Mouse (Mus musculus) ZHBTc4 (cell line): ENCODE measurements around the gene Rassf8.

Experiments used
- DNase-seq: peaks from one replicate; pipeline ENCODE4 v3.0.0-alpha.2; 2011; ENCODE audit warnings: low read depth, low spot score

Rassf8 gene

GRCm38 (mm10) chr6:145746132-145746849 is at the start of gene Rassf8:
TSS of gene Rassf8 (plus strand) at chr6:145746748.
- DNase-seq = peak; percentile 97

GRCm38 (mm10) chr6:145701021-145701540 is 45.5 kb upstream of the Rassf8 start:
- peak; percentile 25 for DNase-seq

GRCm38 (mm10) chr6:145703667-145704066 is 42.9 kb upstream of the Rassf8 start:
- DNase-seq = no peak

- no peak for DNase-seq
Observed at GRCm38 (mm10) chr6:145709956-145710720, 36.4 kb upstream of the Rassf8 start.

- no peak for DNase-seq
Observed at GRCm38 (mm10) chr6:145710797-145711196, 35.8 kb upstream of the Rassf8 start.

GRCm38 (mm10) chr6:145711320-145711719 is 35.2 kb upstream of the Rassf8 start:
- no peak for DNase-seq

- DNase-seq = peak; percentile 76
Observed at GRCm38 (mm10) chr6:145713241-145714114, 33.1 kb upstream of the Rassf8 start.

- DNase-seq = no peak
Observed at GRCm38 (mm10) chr6:145714131-145714530, 32.4 kb upstream of the Rassf8 start.

GRCm38 (mm10) chr6:145722596-145722995 is 24.0 kb upstream of the Rassf8 start:
- no peak for DNase-seq

GRCm38 (mm10) chr6:145723131-145723863 is 23.3 kb upstream of the Rassf8 start:
- DNase-seq = peak; percentile 71

GRCm38 (mm10) chr6:145725849-145726248 is 20.7 kb upstream of the Rassf8 start:
- no peak for DNase-seq

GRCm38 (mm10) chr6:145726986-145727385 is 19.6 kb upstream of the Rassf8 start:
- DNase-seq = peak; percentile 66

GRCm38 (mm10) chr6:145732868-145733267 is 13.7 kb upstream of the Rassf8 start:
- DNase-seq = no peak

GRCm38 (mm10) chr6:145733276-145733675 is 13.3 kb upstream of the Rassf8 start:
- no peak for DNase-seq

GRCm38 (mm10) chr6:145733911-145734310 is 12.6 kb upstream of the Rassf8 start:
- DNase-seq = no peak

GRCm38 (mm10) chr6:145736099-145736498 is 10.4 kb upstream of the Rassf8 start:
- DNase-seq = no peak

- DNase-seq = no peak
Observed at GRCm38 (mm10) chr6:145739231-145739630, 7.3 kb upstream of the Rassf8 start.

- DNase-seq = no peak
Observed at GRCm38 (mm10) chr6:145740011-145740410, 6.5 kb upstream of the Rassf8 start.

- DNase-seq = no peak
Observed at GRCm38 (mm10) chr6:145745291-145745690, 1.3 kb upstream of the Rassf8 start.

- peak; percentile 68 for DNase-seq
Observed at GRCm38 (mm10) chr6:145746921-145747670, 548 bp downstream of the Rassf8 start.
